Mouse (Mus musculus) liver, postnatal 0 days (tissue): ENCODE measurements around the gene Rpl37a. TPM values are rescaled to one million over a fixed set of nuclear protein-coding genes. Genes with fewer than 3 reads are reported as not detected.

Experiments
- ATAC-seq: fragments of 200-750 bp; cut with Nextera tagmentation; 2 replicates; pipeline ENCODE4 v1.8.0; 2017; ENCODE audit warnings: mild to moderate bottlenecking, moderate library complexity
- DNase-seq: peaks from one replicate; pipeline ENCODE4 v3.0.0-alpha.2; 2016
- H3K27ac ChIP-seq: fragments of 300-500 bp; sonication (generic); 2 replicates; pipeline ENCODE4 v1.5.1; 2014; ENCODE audit warnings: antibody characterized with exemption, moderate library complexity, mild to moderate bottlenecking, low read depth
- H3K27me3 ChIP-seq: fragments of 300-500 bp; sonication (generic); 2 replicates; pipeline ENCODE4 v1.6.1; 2014; ENCODE audit warnings: low read length, control low read depth, mixed read lengths; ENCODE audit not compliant: insufficient read depth
- H3K36me3 ChIP-seq: fragments of 300-500 bp; sonication (generic); replicated peaks from 2 replicates; pipeline ENCODE4 v1.6.1; 2014; ENCODE audit warnings: mild to moderate bottlenecking, control low read depth, low read length, moderate library complexity, mixed read lengths; ENCODE audit not compliant: insufficient read depth
- H3K4me1 ChIP-seq: fragments of 300-500 bp; sonication (generic); 2 replicates; pipeline ENCODE4 v1.6.1; 2014; ENCODE audit warnings: antibody characterized with exemption, mild to moderate bottlenecking, control low read depth; ENCODE audit not compliant: insufficient read depth
- H3K4me2 ChIP-seq: fragments of 300-500 bp; sonication (generic); 2 replicates; pipeline ENCODE4 v1.6.1; 2014; ENCODE audit warnings: low read depth, mild to moderate bottlenecking, low read length, moderate library complexity, mixed read lengths
- H3K4me3 ChIP-seq: fragments of 300-500 bp; sonication (generic); 2 replicates; pipeline ENCODE4 v1.5.1; 2014; ENCODE audit warnings: low read depth, low read length
- H3K9ac ChIP-seq: fragments of 300-500 bp; sonication (generic); replicated peaks from 2 replicates; pipeline ENCODE4 v1.6.1; 2014; ENCODE audit warnings: mild to moderate bottlenecking, moderate library complexity
- H3K9me3 ChIP-seq: fragments of 300-500 bp; sonication (generic); 2 replicates; pipeline ENCODE4 v1.6.1; 2016; ENCODE audit warnings: mild to moderate bottlenecking, control low read depth, low read length, mixed read lengths
- CTCF ChIP-seq: sonication (generic); IDR thresholded peaks from 2 replicates; pipeline ENCODE4 v1.5.1; 2016; ENCODE audit warnings: antibody characterized with exemption, low read depth
- EP300 ChIP-seq: IDR thresholded peaks from 2 replicates; pipeline ENCODE4 v1.6.1; 2016; ENCODE audit warnings: antibody characterized with exemption, low read depth, mild to moderate bottlenecking
- WGBS: fragments of 180-500 bp; shearing (Covaris S2); extraction: QIAGEN DNeasy Blood & Tissue Kit; methylation state at CpG from one replicate; pipeline ENCODE4 v1.1.7; 2014; ENCODE audit not compliant: insufficient replicate concordance; 5-methylcytosine and 5-hydroxymethylcytosine counted together
- polyA plus RNA-seq: library from polyadenylated mRNA; unstranded; fragments of >200 nt; fragmentation: Nextera tagmentation; extraction: Ambion mirVana; gene quantifications from 2 replicates; pipeline ENCODE4 v1.2.1, GENCODE M21; 2015

The Rpl37a gene
- polyA plus RNA-seq, 1 experiment from 2014 or later, result 1,210 TPM

DNA sequence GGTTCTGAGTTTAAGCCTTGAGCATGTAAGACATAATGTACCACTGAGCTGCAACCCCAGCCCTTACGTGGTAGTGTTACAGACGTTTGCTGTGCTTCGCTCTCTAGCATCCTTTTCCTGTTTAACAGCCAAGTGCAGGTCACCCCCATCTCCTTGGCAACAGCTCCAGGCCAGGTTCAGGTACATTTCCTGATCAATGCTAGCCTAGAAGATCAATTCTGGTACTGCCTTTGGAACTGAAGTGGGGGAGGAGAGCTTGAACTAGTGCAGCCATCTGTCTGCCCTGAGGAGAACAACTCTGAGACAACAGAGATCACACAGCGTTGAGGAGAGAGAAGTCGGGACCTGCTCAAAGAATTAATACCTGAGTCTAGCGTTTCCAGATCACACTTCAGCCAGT lies 48.7 kb downstream of the Rpl37a start:
- no peak for TF ChIP-seq CTCF
- TF ChIP-seq EP300, result no peak
- Histone ChIP-seq H3K9ac (no peak overlapping the region), H3K9me3 (no peaks in the 10 kb centered on the region), H3K27me3 (no peaks in the 10 kb centered on the region), H3K27ac (no peak overlapping the region), H3K36me3 (no peaks in the 10 kb centered on the region; the same call in 1 of the 2 replicates), H3K4me1 (no peaks in the 10 kb centered on the region), H3K4me2 (no peak overlapping the region), H3K4me3 (no peak overlapping the region)
- DNase-seq, result peak; percentile 19
- WGBS, result 65% methylated on average over 6 of the region's 6 CpGs
- peak; percentile 64; the same call in 1 of the 2 replicates for ATAC-seq

Other genes starting within 250 kb of the Rpl37a start
- not detected in 2 replicates for gene March4, start 174.4 kb upstream of the Rpl37a start, polyA plus RNA-seq
- 3.0 and 3.5 TPM in 2 replicates for gene Smarcal1, start 128.0 kb upstream of the Rpl37a start, polyA plus RNA-seq
- gene Ankar, start 10.7 kb upstream of the Rpl37a start, polyA plus RNA-seq, result not detected in 2 replicates
- gene Igfbp2, start 113.2 kb downstream of the Rpl37a start, polyA plus RNA-seq, result 3,364 and 3,428 TPM in 2 replicates
- gene Igfbp5, start 163.6 kb downstream of the Rpl37a start, polyA plus RNA-seq, result 2.4 and 2.5 TPM in 2 replicates